Mouse (Mus musculus) forebrain, embryonic 14.5 days (tissue): ENCODE measurements at regions not wholly inside any gene's neighbourhood (a gene's known extent, or its start where the extent isn't known, plus 50 kb on each side); places are given as distances from the start of the nearest gene placed in this dataset.

Experiments
- ATAC-seq: fragments of 200-750 bp; cut with Nextera tagmentation; 2 replicates; pipeline ENCODE4 v1.8.0; 2017; ENCODE audit warnings: mild to moderate bottlenecking, moderate library complexity
- DNase-seq: peaks from one replicate; pipeline ENCODE4 v3.0.0-alpha.2; 2015; ENCODE audit warnings: low spot score
- H3K27ac ChIP-seq: fragments of 300-500 bp; sonication (generic); 2 replicates; pipeline ENCODE4 v1.5.1; 2014; ENCODE audit warnings: low read depth, mild to moderate bottlenecking, control low read depth, low read length, moderate library complexity
- H3K27me3 ChIP-seq: fragments of 300-500 bp; sonication (generic); replicated peaks from 2 replicates; pipeline ENCODE4 v1.6.1; 2014; ENCODE audit warnings: low read length, control low read depth, mixed read lengths; ENCODE audit not compliant: control insufficient read depth, insufficient read depth
- H3K36me3 ChIP-seq: fragments of 300-500 bp; sonication (generic); 2 replicates; pipeline ENCODE4 v1.6.1; 2014; ENCODE audit warnings: low read length, control low read depth; ENCODE audit not compliant: control insufficient read depth, insufficient read depth
- H3K4me1 ChIP-seq: fragments of 300-500 bp; sonication (generic); 2 replicates; pipeline ENCODE4 v1.6.1; 2014; ENCODE audit warnings: antibody characterized with exemption, low read length, control low read depth; ENCODE audit not compliant: control insufficient read depth, insufficient read depth
- H3K4me2 ChIP-seq: fragments of 300-500 bp; sonication (generic); 2 replicates; pipeline ENCODE4 v1.6.1; 2014; ENCODE audit warnings: mild to moderate bottlenecking, control low read depth, low read length
- H3K4me3 ChIP-seq: fragments of 300-500 bp; sonication (generic); 2 replicates; pipeline ENCODE4 v1.5.1; 2014; ENCODE audit warnings: low read depth, low read length, control low read depth
- H3K9ac ChIP-seq: fragments of 300-500 bp; sonication (generic); 2 replicates; pipeline ENCODE4 v1.6.1; 2014; ENCODE audit warnings: mild to moderate bottlenecking, low read length, control low read depth, moderate library complexity
- H3K9me3 ChIP-seq: fragments of 300-500 bp; sonication (generic); replicated peaks from 2 replicates; pipeline ENCODE4 v1.6.1; 2016; ENCODE audit warnings: low read length, control low read depth, mixed read lengths; ENCODE audit not compliant: control insufficient read depth
- WGBS: fragments of 180-500 bp; shearing (Covaris S2); extraction: QIAGEN DNeasy Blood & Tissue Kit; methylation state at CpG from one replicate; pipeline ENCODE4 v1.1.7; 2014; 5-methylcytosine and 5-hydroxymethylcytosine counted together

- Histone ChIP-seq H3K4me1 (no peaks in the 10 kb centered on the region), H3K4me2 (no peak overlapping the region), H3K9me3 (0 out of 2 replicates have a peak, but pooled peaks cover 3% of the 10 kb centered on the region), H3K4me3 (no peak overlapping the region), H3K27me3 (no peaks in the 10 kb centered on the region), H3K36me3 (no peaks in the 10 kb centered on the region), H3K27ac (no peak overlapping the region), H3K9ac (no peak overlapping the region)
- DNase-seq (no peak), ATAC-seq (no peak)
- 90% methylated on average over 2 of the region's 2 CpGs for WGBS
Measured at GRCm38 (mm10) chr4:124332974-124333373, 277.6 kb downstream of the 3100002H09Rik start.

- H3K4me2 ChIP-seq = no peak overlapping the region
- H3K9ac ChIP-seq = no peak overlapping the region
- H3K4me3 ChIP-seq = no peak overlapping the region
- no peaks in the 10 kb centered on the region for H3K27me3 ChIP-seq
- no peaks in the 10 kb centered on the region for H3K4me1 ChIP-seq
- H3K9me3 ChIP-seq = 0 out of 2 replicates have a peak, but pooled peaks cover 3% of the 10 kb centered on the region
- ATAC-seq = no peak
- WGBS = 94% methylated on average over 12 of the region's 12 CpGs
- H3K27ac ChIP-seq = no peak overlapping the region
- no peaks in the 10 kb centered on the region for H3K36me3 ChIP-seq
- DNase-seq = no peak
Measured at GRCm38 (mm10) chr4:124332416-124332815, 278.2 kb downstream of the 3100002H09Rik start.

DNA sequence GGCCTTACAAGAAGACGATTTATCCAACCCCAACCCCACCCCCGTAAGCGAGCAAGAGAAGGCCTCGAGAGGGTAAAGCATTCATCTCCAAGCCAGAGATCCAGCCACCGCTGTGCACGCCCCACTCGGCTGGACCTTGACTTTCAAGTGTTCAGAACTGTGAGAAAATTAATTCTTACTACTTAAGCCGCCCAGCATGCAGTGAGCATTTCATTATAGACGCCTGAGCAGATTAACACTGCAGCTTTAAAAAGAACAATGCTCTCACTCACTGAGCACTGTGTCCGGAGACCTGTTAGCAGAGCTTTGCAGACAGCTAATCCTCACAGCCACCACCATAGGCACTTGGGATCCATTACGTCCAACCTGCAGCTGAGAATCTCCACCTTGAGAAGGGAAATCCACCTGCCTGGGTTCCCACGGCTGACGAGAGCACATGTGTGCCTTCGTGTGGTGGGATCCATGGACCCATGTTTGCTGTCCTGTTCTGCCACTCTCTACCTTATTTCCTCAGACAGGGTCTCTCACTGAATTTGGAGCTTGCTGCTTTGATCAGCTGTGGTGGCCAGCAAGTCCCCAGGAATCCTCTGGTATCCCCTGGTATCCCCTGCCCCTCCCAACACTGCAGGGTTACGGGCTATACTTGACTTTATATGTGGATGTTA lies 281.4 kb downstream of the 3100002H09Rik start:
- no peak overlapping the region for H3K9ac ChIP-seq
- ATAC-seq (peak; percentile 58; the same call in 1 of the 2 replicates), DNase-seq (peak; percentile 60)
- no peaks in the 10 kb centered on the region for H3K36me3 ChIP-seq
- H3K27me3 ChIP-seq = no peaks in the 10 kb centered on the region
- H3K4me3 ChIP-seq = no peak overlapping the region
- no peaks in the 10 kb centered on the region for H3K9me3 ChIP-seq
- 9% methylated on average over 15 of the region's 15 CpGs for WGBS
- H3K4me1 ChIP-seq = no peaks in the 10 kb centered on the region
- H3K4me2 ChIP-seq = no peak overlapping the region
- H3K27ac ChIP-seq = no peak overlapping the region

DNA sequence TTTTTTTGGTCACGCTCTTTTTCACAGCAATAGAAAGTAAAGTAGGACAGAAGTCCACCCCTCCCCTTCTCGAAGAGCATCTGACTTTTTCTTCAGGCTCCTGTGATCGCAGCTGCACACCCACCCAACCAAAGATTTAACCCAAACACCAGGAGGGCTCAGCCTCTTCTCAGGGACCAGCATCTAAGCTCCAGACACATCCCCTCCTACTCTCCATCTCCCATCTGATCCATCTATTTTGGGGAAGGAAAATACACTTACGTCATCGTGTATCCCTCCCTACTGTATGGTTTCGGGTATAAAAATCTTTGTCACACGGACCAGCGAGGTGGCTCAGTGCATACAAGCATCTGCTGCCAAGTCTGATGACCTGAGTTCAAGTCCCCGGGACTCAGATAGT lies 284.3 kb downstream of the 3100002H09Rik start:
- 93% methylated on average over 9 of the region's 9 CpGs for WGBS
- Histone ChIP-seq H3K9ac (no peak overlapping the region), H3K4me1 (no peaks in the 10 kb centered on the region), H3K27ac (no peak overlapping the region), H3K4me2 (no peak overlapping the region), H3K9me3 (no peaks in the 10 kb centered on the region), H3K36me3 (no peaks in the 10 kb centered on the region), H3K27me3 (no peaks in the 10 kb centered on the region), H3K4me3 (no peak overlapping the region)
- DNase-seq (no peak), ATAC-seq (no peak)

GRCm38 (mm10) chr4:124323589-124323988 lies 287.0 kb downstream of the 3100002H09Rik start:
- Histone ChIP-seq H3K4me2 (no peak overlapping the region), H3K4me3 (no peak overlapping the region), H3K27ac (no peak overlapping the region), H3K9me3 (no peaks in the 10 kb centered on the region), H3K9ac (no peak overlapping the region), H3K27me3 (no peaks in the 10 kb centered on the region), H3K36me3 (no peaks in the 10 kb centered on the region), H3K4me1 (no peaks in the 10 kb centered on the region)
- 73% methylated on average over 3 of the region's 3 CpGs for WGBS
- DNase-seq = no peak
- ATAC-seq = no peak

- 57% methylated on average over 7 of the region's 7 CpGs for WGBS
- H3K36me3 ChIP-seq = no peaks in the 10 kb centered on the region
- no peaks in the 10 kb centered on the region for H3K27me3 ChIP-seq
- peak; percentile 33 for DNase-seq
- no peaks in the 10 kb centered on the region for H3K9me3 ChIP-seq
- H3K4me2 ChIP-seq = no peak overlapping the region
- H3K4me1 ChIP-seq = no peaks in the 10 kb centered on the region
- no peak overlapping the region for H3K9ac ChIP-seq
- ATAC-seq = no peak
- H3K27ac ChIP-seq = no peak overlapping the region
- H3K4me3 ChIP-seq = no peak overlapping the region
Measured at GRCm38 (mm10) chr4:124321221-124321620, 289.4 kb downstream of the 3100002H09Rik start.

DNA sequence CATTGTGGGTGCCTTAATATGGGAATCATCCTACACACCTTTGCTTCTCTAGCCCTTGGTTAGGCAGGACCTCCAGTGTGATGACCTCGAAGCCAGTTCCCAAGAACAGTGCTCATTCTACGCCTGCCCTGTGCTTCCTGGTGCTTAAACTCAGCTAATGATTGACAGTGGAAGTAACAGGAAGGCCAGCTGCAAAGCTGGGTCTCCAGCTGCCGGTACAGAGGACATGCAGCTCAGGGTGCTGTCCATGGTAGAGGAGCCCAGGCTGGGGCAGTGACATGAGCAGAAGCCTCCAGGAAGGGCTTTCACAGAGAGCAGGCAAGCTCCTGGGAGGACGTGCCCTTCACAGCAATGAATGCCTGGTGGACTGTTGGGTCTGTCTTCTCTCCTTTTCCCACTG lies 293.6 kb downstream of the 3100002H09Rik start:
- no peak for ATAC-seq
- Histone ChIP-seq H3K4me1 (no peaks in the 10 kb centered on the region), H3K4me2 (no peak overlapping the region), H3K27me3 (no peaks in the 10 kb centered on the region), H3K36me3 (no peaks in the 10 kb centered on the region), H3K9ac (no peak overlapping the region), H3K27ac (no peak overlapping the region), H3K9me3 (no peaks in the 10 kb centered on the region), H3K4me3 (no peak overlapping the region)
- DNase-seq = no peak
- 34% methylated on average over 4 of the region's 4 CpGs for WGBS

GRCm38 (mm10) chr4:124311657-124312056 lies 298.9 kb downstream of the 3100002H09Rik start:
- no peak for DNase-seq
- no peak overlapping the region for H3K27ac ChIP-seq
- no peaks in the 10 kb centered on the region for H3K9me3 ChIP-seq

DNA sequence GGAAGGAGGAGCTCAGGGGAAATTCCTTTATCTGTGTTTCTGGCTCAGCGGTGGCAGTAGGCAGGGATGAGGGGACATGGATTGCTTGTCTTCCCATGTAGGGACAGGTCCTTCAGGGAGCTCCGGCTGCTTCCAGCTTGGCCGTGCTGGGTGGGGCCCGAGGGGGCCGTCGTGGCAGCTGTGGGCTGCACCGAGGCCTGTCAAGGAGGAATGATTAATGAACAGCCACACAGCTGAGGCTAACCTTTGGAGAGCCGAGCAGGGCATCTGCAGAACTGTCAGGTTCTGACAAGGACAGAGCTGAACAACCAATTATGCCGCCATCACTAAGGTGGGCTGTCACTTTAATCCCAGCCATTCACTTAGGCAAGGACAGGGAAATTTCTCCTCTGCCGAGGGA lies 300.0 kb downstream of the 3100002H09Rik start:
- peaks cover 10% of the 10 kb centered on the region; the same call in 1 of the 2 replicates for H3K4me1 ChIP-seq
- no peaks in the 10 kb centered on the region for H3K9me3 ChIP-seq
- DNase-seq = peak; percentile 11
- 11% methylated on average over 10 of the region's 10 CpGs for WGBS
- no peak overlapping the region for H3K9ac ChIP-seq
- no peaks in the 10 kb centered on the region for H3K36me3 ChIP-seq
- H3K27ac ChIP-seq = no peak overlapping the region
- no peaks in the 10 kb centered on the region for H3K27me3 ChIP-seq
- H3K4me3 ChIP-seq = no peak overlapping the region
- ATAC-seq = peak; percentile 57
- no peak overlapping the region for H3K4me2 ChIP-seq

More at GRCm38 (mm10) chr4:124311657-124312056, 298.9 kb downstream of the 3100002H09Rik start:
- no peak for ATAC-seq
- H3K9ac ChIP-seq = no peak overlapping the region
- 83% methylated on average over 5 of the region's 5 CpGs for WGBS
- H3K4me3 ChIP-seq = no peak overlapping the region
- H3K36me3 ChIP-seq = no peaks in the 10 kb centered on the region
- peaks cover 6% of the 10 kb centered on the region; the same call in 1 of the 2 replicates for H3K4me1 ChIP-seq
- H3K27me3 ChIP-seq = no peaks in the 10 kb centered on the region
- no peak overlapping the region for H3K4me2 ChIP-seq
